Mouse (Mus musculus): ENCODE data around the gene Ccdc155. TPM values are rescaled to one million over a fixed set of nuclear protein-coding genes. Genes with fewer than 3 reads are reported as not detected.
"Not testable (repeated sequence)": the region's sequence is repeated elsewhere in the genome, so short reads cannot be mapped to it uniquely, and the experiment has no call there.

Gene Ccdc155
- total and polyA plus RNA-seq, 3 experiments = 0.12 TPM; not detected in 2

GRCm38 (mm10) chr7:45154096-45154992 is 50.3 kb downstream of the Ccdc155 start, which contains the start of the genes Pih1d1 and Aldh16a1:
Gene Pih1d1 (plus strand): TSS chr7:45154303.
Gene Aldh16a1 (minus strand): TSS chr7:45154584.
- peak; percentile 95 for TF ChIP-seq POLR2A (IDR thresholded peaks at IDR 0.05; ENCODE audit: insufficient read depth, low read depth, low read length)
- TF ChIP-seq CTCF (IDR thresholded peaks at IDR 0.05) = peak; percentile 80
- TF ChIP-seq EP300 (IDR thresholded peaks at IDR 0.05; ENCODE audit: insufficient read depth, low read depth, low read length) = no peak
- peak; percentile 98 to 99 for DNase-seq
- peaks cover 6% of the 10 kb centered on the region; the same call in 1 of the 2 replicates for H3K4me1 ChIP-seq (ENCODE audit: control insufficient read depth, insufficient read depth, low read length)
- no peaks in the 10 kb centered on the region for H3K79me2 ChIP-seq (replicated peaks; ENCODE audit: control insufficient read depth, insufficient read depth, low read length)
- H3K4me3 ChIP-seq = peak within 1 kb of the TSS; percentile 69
- peak within 1 kb of the TSS; percentile 92 for H3K9ac ChIP-seq (ENCODE audit: low read depth, low read length)
- H3K27me3 ChIP-seq (ENCODE audit: control insufficient read depth, insufficient read depth, low read length) = no peaks in the 10 kb centered on the region
- peaks cover 2% of the 10 kb centered on the region for H3K36me3 ChIP-seq (ENCODE audit: control insufficient read depth, insufficient read depth, low read length)
- intact Hi-C loops (cut with DNase I) = loop anchor here (1.0 kb wide), 1 partner anchor 25 kb away; no protein-coding TSS in a partner anchor
- WGBS = 3% methylated on average over 69 of the region's 69 CpGs
- H3K27ac ChIP-seq = peak within 1 kb of the TSS; percentile 97

- peak overlapping the region; percentile 97 for H3K27ac ChIP-seq
- intact Hi-C loops (cut with DNase I) = no loop called here
- WGBS = under 1% methylated on average over 5 of the region's 5 CpGs
- peak overlapping the region; percentile 92 for H3K9ac ChIP-seq (ENCODE audit: low read depth, low read length)
- H3K4me1 ChIP-seq (ENCODE audit: control insufficient read depth, insufficient read depth, low read length) = peaks cover 6% of the 10 kb centered on the region; the same call in 1 of the 2 replicates
- no peak for DNase-seq
- no peak for TF ChIP-seq EP300 (IDR thresholded peaks at IDR 0.05; ENCODE audit: insufficient read depth, low read depth, low read length)
- TF ChIP-seq CTCF (IDR thresholded peaks at IDR 0.05) = no peak
- no peak for TF ChIP-seq POLR2A (IDR thresholded peaks at IDR 0.05; ENCODE audit: insufficient read depth, low read depth, low read length)
- peak overlapping the region; percentile 69 for H3K4me3 ChIP-seq
- no peaks in the 10 kb centered on the region for H3K79me2 ChIP-seq (replicated peaks; ENCODE audit: control insufficient read depth, insufficient read depth, low read length)
- H3K27me3 ChIP-seq (ENCODE audit: control insufficient read depth, insufficient read depth, low read length) = no peaks in the 10 kb centered on the region
- peaks cover 2% of the 10 kb centered on the region for H3K36me3 ChIP-seq (ENCODE audit: control insufficient read depth, insufficient read depth, low read length)
These were observed 51.1 kb downstream of the Ccdc155 start for GRCm38 (mm10) chr7:45153586-45153985.

DNA sequence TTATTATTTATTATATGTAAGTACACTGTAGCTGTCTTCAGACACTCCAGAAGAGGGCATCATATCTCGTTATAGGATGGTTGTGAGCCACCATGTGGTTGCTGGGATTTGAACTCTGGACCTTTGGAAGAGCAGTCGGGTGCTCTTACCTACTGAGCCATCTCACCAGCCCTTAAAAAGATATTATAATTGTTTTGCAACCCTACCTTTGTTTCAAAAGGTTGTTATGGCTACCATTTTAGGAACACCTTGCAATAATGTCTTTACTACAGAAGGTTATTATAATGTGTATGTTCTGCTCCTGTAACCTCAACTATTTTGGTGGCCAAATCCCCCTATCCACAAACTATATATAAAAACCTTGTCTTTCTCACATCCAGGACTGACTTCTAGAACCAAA is 51.6 kb downstream of the Ccdc155 start:
- 90% methylated on average over 2 of the region's 2 CpGs for WGBS
- intact Hi-C loops (cut with DNase I); H3K27me3 ChIP-seq (ENCODE audit: control insufficient read depth, insufficient read depth, low read length); DNase-seq; H3K4me3 ChIP-seq; H3K27ac ChIP-seq; H3K79me2 ChIP-seq (replicated peaks; ENCODE audit: control insufficient read depth, insufficient read depth, low read length); H3K4me1 ChIP-seq (ENCODE audit: control insufficient read depth, insufficient read depth, low read length); H3K36me3 ChIP-seq (ENCODE audit: control insufficient read depth, insufficient read depth, low read length); H3K9ac ChIP-seq (ENCODE audit: low read depth, low read length): not testable (repeated sequence)

DNA sequence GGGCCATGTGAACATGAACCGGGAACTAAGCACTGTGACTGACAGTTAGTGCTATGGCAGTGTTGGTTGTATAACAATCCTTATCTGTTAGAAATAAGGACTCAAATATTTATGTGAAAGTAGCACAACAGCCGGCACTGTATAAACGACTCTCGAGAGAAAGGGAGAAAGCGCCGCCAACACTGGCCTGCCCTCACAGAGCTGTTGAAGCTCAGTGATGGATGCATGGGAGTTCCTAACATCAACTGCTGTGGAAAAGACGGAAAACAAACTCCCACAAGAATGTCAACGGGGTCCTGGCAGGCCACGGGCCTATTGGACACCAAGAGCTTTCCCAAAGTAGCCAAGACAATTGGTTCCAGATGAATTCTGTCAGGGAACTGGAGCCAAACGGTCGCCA is 53.4 kb downstream of the Ccdc155 start:
- Histone ChIP-seq H3K27ac (peak overlapping the region; percentile 40; the same call in 1 of the 2 replicates), H3K27me3 (ENCODE audit: control insufficient read depth, insufficient read depth, low read length) (no peaks in the 10 kb centered on the region), H3K9ac (ENCODE audit: low read depth, low read length) (no peak overlapping the region), H3K36me3 (ENCODE audit: control insufficient read depth, insufficient read depth, low read length) (peaks cover 2% of the 10 kb centered on the region), H3K4me3 (no peak overlapping the region), H3K79me2 (replicated peaks; ENCODE audit: control insufficient read depth, insufficient read depth, low read length) (no peaks in the 10 kb centered on the region), H3K4me1 (ENCODE audit: control insufficient read depth, insufficient read depth, low read length) (peaks cover 6% of the 10 kb centered on the region; the same call in 1 of the 2 replicates)
- DNase-seq = peak in 1 of 2 experiments; percentile 67
- TF ChIP-seq EP300 (IDR thresholded peaks at IDR 0.05; ENCODE audit: insufficient read depth, low read depth, low read length) (no peak), CTCF (IDR thresholded peaks at IDR 0.05) (no peak), POLR2A (IDR thresholded peaks at IDR 0.05; ENCODE audit: insufficient read depth, low read depth, low read length) (no peak)
- intact Hi-C loops (cut with DNase I) = no loop called here
- WGBS = 50% methylated on average over 11 of the region's 11 CpGs

DNA sequence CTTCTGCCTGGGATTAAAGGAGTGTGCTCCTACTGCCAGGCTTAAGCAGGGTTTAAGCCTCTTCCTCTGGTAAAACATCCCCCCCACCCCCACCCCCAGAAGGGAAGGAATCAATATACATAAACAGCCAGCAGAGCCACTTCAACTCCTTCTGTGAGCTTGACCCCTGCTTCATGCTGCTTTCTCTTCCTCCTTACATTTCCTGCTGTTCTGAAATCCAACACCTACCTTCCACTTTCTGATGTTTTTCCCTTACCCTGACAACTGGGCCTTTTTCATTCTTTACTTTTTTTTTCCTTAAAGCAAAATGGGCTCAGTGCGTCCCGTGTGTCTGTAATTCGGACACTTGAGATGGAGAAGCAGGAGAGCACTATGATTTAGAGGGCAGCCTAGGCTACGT is 54.4 kb downstream of the Ccdc155 start:
- DNase-seq = no peak
- Histone ChIP-seq H3K79me2 (replicated peaks; ENCODE audit: control insufficient read depth, insufficient read depth, low read length) (no peaks in the 10 kb centered on the region), H3K9ac (ENCODE audit: low read depth, low read length) (no peak overlapping the region), H3K4me3 (no peak overlapping the region), H3K4me1 (ENCODE audit: control insufficient read depth, insufficient read depth, low read length) (peaks cover 6% of the 10 kb centered on the region; the same call in 1 of the 2 replicates), H3K36me3 (ENCODE audit: control insufficient read depth, insufficient read depth, low read length) (peaks cover 2% of the 10 kb centered on the region), H3K27ac (peak overlapping the region; percentile 52; the same call in 1 of the 2 replicates), H3K27me3 (ENCODE audit: control insufficient read depth, insufficient read depth, low read length) (no peaks in the 10 kb centered on the region)
- intact Hi-C loops (cut with DNase I) = no loop called here
- 65% methylated on average over 4 of the region's 4 CpGs for WGBS
- no peak for TF ChIP-seq EP300 (IDR thresholded peaks at IDR 0.05; ENCODE audit: insufficient read depth, low read depth, low read length)
- TF ChIP-seq CTCF (IDR thresholded peaks at IDR 0.05) = no peak
- no peak for TF ChIP-seq POLR2A (IDR thresholded peaks at IDR 0.05; ENCODE audit: insufficient read depth, low read depth, low read length)

DNA sequence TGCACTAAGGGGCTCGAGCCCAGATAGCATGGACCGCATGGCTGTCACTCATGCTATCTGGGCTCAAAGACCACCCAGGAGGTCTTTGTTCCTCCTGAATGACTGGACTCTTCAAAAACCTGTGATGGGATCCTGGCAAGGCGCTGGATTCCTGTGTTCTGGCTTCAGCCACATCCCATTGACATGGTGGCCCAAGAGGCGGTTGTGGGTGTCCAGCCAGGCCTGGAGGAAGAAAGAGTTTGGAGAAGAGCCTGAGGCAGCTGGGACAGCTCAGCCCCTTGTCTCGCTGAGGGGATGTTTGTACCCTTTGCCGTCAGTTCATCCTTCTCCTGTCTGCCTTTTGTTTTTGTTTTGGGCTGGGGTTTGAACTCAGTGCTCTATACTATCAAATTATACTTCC is 55.1 kb downstream of the Ccdc155 start:
- no peak overlapping the region for H3K4me3 ChIP-seq
- peak; percentile 61 to 66 for DNase-seq
- peaks cover 5% of the 10 kb centered on the region; the same call in 1 of the 2 replicates for H3K4me1 ChIP-seq (ENCODE audit: control insufficient read depth, insufficient read depth, low read length)
- H3K27ac ChIP-seq = peak overlapping the region; percentile 23; the same call in 1 of the 2 replicates
- 82% methylated on average over 6 of the region's 6 CpGs for WGBS
- intact Hi-C loops (cut with DNase I) = no loop called here
- no peak overlapping the region for H3K9ac ChIP-seq (ENCODE audit: low read depth, low read length)
- no peaks in the 10 kb centered on the region for H3K27me3 ChIP-seq (ENCODE audit: control insufficient read depth, insufficient read depth, low read length)
- peaks cover 2% of the 10 kb centered on the region for H3K36me3 ChIP-seq (ENCODE audit: control insufficient read depth, insufficient read depth, low read length)
- no peaks in the 10 kb centered on the region for H3K79me2 ChIP-seq (replicated peaks; ENCODE audit: control insufficient read depth, insufficient read depth, low read length)
- no peak for TF ChIP-seq POLR2A (IDR thresholded peaks at IDR 0.05; ENCODE audit: insufficient read depth, low read depth, low read length)
- 0 out of 2 replicates have a peak, but pooled peaks have one; percentile 11 for TF ChIP-seq EP300 (IDR thresholded peaks at IDR 0.05; ENCODE audit: insufficient read depth, low read depth, low read length)

Data from heart, adult 2 months (tissue).